Mouse (Mus musculus) bone marrow, adult 2 months (tissue): ENCODE measurements around the gene Fgf6. TPM values are rescaled to one million over a fixed set of nuclear protein-coding genes. Genes with fewer than 3 reads are reported as not detected.

Source experiments
- H3K27ac ChIP-seq: fragments of 200-500 bp; 2 replicates; pipeline ENCODE4 v1.5.1; 2012; ENCODE audit warnings: low read depth, mild to moderate bottlenecking, control low read depth, inconsistent platforms, low read length; ENCODE audit not compliant: control insufficient read depth, poor library complexity, insufficient read depth
- H3K4me1 ChIP-seq: fragments of 200-500 bp; 2 replicates; pipeline ENCODE4 v1.6.1; 2011; ENCODE audit warnings: low read length; ENCODE audit not compliant: control insufficient read depth, insufficient read depth
- H3K4me3 ChIP-seq: fragments of 200-500 bp; replicated peaks from 2 replicates; pipeline ENCODE3; 2011; ENCODE audit warnings: mild to moderate bottlenecking, low read depth, low read length, control low read depth; ENCODE audit not compliant: control insufficient read depth
- CTCF ChIP-seq: fragments of 200-500 bp; IDR thresholded peaks from 2 replicates; pipeline ENCODE4 v1.5.1; 2011; ENCODE audit warnings: low read length, control low read depth; ENCODE audit not compliant: control insufficient read depth, insufficient read depth
- POLR2A ChIP-seq: fragments of 200-500 bp; IDR thresholded peaks from 2 replicates; pipeline ENCODE4 v1.6.1; 2011; ENCODE audit warnings: low read depth, mild to moderate bottlenecking, control low read depth, low read length, borderline replicate concordance; ENCODE audit not compliant: control insufficient read depth
- WGBS: fragments of 180-500 bp; shearing (Covaris S2); methylation state at CpG from one replicate; pipeline ENCODE4 v1.1.7; 2018; 5-methylcytosine and 5-hydroxymethylcytosine counted together
- polyA plus RNA-seq: library from polyadenylated mRNA; stranded (reverse); fragments of >200 nt; gene quantifications from 2 replicates; pipeline ENCODE4 v1.2.4, GENCODE M21; 2011; ENCODE audit warnings: low replicate concordance; ENCODE audit not compliant: missing spikeins, insufficient read depth, insufficient read length

Gene Fgf6
- polyA plus RNA-seq, 1 experiment = not detected

DNA sequence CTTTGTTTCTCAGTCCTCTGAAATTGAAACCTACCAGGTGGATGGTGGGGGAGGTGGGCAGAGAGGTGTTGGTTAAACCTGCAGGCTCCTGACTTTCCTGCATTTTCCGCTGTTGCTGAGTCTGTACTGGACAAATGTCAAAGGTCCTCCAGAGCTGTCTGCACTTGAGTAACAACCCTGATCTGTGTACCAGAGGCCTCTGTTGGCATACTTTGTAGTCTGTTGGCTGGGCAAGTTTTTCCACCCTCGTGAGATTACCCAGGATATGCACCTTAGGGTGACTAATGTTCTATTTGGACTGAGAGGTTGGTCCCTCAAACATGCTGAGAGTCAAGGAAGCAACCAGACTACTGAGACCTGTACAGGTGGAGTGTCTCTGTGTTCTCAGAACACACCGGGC lies 8.8 kb upstream of the Fgf6 start:
- no peak overlapping the region for H3K4me3 ChIP-seq
- WGBS = 89% methylated on average over 3 of the region's 3 CpGs
- H3K27ac ChIP-seq = no peak overlapping the region
- H3K4me1 ChIP-seq = no peaks in the 10 kb centered on the region
- no peak for TF ChIP-seq POLR2A
- no peak for TF ChIP-seq CTCF

DNA sequence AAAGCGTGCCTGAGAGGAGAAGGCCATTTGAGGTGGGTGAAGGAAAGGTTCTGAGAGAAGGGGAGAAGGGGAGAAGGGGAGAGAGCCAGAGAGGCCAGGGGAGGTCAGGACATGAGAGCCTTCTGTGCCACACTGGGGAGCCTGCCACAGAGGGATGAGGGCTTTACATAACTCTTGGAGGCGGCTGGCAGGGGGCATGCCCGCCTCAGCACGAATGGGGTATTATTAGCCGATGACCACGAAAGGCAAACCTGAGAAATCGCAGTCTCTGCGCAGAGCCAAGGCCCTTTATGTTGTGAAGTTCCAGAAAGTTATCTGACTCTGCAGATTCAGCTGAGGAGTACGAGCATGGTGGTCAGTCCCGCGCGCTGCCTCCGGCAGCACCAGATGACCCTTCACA lies 5.4 kb upstream of the Fgf6 start:
- 82% methylated on average over 13 of the region's 13 CpGs for WGBS
- no peaks in the 10 kb centered on the region for H3K4me1 ChIP-seq
- TF ChIP-seq POLR2A (no peak), CTCF (no peak)
- no peak overlapping the region for H3K4me3 ChIP-seq
- H3K27ac ChIP-seq = no peak overlapping the region

DNA sequence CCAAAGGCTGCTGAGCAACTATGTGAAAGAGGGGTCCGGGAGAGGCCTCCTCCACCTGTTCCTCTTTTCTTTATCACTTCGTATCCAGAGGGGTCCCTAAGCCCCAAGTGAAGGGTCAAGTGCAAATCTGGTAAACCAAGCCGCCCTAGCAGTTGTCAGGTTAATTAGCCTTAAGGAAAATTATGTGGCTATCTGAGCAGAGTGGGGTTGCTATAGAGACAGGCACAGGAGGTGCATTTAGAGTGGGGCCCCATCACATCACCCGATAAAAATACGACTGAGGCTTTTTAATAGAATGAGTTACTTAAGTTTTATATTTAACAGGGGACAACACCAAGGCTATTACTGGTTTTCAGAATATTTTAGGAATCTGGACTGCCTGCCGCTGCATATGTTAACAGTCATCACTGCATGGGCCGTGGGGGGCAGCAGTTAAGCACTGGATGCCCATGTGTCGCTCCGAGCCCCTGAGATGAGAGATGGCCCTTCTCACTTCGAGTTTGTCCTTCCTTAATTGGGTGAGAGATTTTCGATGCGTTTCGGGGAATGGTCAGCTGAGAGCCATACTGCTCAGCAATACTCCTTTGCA lies 3.3 kb upstream of the Fgf6 start:
- WGBS = 76% methylated on average over 13 of the region's 13 CpGs
- no peak overlapping the region for H3K27ac ChIP-seq
- no peak for TF ChIP-seq POLR2A
- no peak for TF ChIP-seq CTCF
- H3K4me3 ChIP-seq = no peak overlapping the region
- H3K4me1 ChIP-seq = no peaks in the 10 kb centered on the region

GRCm38 (mm10) chr6:127019254-127019653 lies 3.9 kb downstream of the Fgf6 start:
- TF ChIP-seq CTCF (no peak), POLR2A (no peak)
- Histone ChIP-seq H3K4me3 (no peak overlapping the region), H3K4me1 (no peaks in the 10 kb centered on the region), H3K27ac (no peak overlapping the region)
- WGBS = 15% methylated on average over 6 of the region's 6 CpGs

- 46% methylated on average over 13 of the region's 13 CpGs for WGBS
Observed at GRCm38 (mm10) chr6:127020431-127020830, 5.0 kb downstream of the Fgf6 start.

GRCm38 (mm10) chr6:127024836-127025235 lies 9.4 kb downstream of the Fgf6 start:
- H3K27ac ChIP-seq = no peak overlapping the region
- H3K4me1 ChIP-seq = no peaks in the 10 kb centered on the region
- no peak for TF ChIP-seq POLR2A
- no peak for TF ChIP-seq CTCF
- H3K4me3 ChIP-seq = no peak overlapping the region
- WGBS = 61% methylated on average over 7 of the region's 7 CpGs

More at GRCm38 (mm10) chr6:127020431-127020830, 5.0 kb downstream of the Fgf6 start:
- TF ChIP-seq POLR2A (no peak), CTCF (no peak)
- H3K4me3 ChIP-seq = no peak overlapping the region
- H3K27ac ChIP-seq = no peak overlapping the region
- H3K4me1 ChIP-seq = no peaks in the 10 kb centered on the region

GRCm38 (mm10) chr6:127034760-127035159 lies 19.4 kb downstream of the Fgf6 start:
- Histone ChIP-seq H3K27ac (no peak overlapping the region), H3K4me1 (no peaks in the 10 kb centered on the region), H3K4me3 (no peak overlapping the region)
- TF ChIP-seq CTCF (peak; percentile 53), POLR2A (no peak)
- 20% methylated on average over 10 of the region's 10 CpGs for WGBS

- Histone ChIP-seq H3K4me1 (no peaks in the 10 kb centered on the region), H3K4me3 (no peak overlapping the region), H3K27ac (no peak overlapping the region)
- no peak for TF ChIP-seq CTCF
- no peak for TF ChIP-seq POLR2A
- WGBS = 32% methylated on average over 6 of the region's 6 CpGs
Observed at GRCm38 (mm10) chr6:127044909-127045308, 29.5 kb downstream of the Fgf6 start.

- Histone ChIP-seq H3K27ac (no peak overlapping the region), H3K4me1 (no peaks in the 10 kb centered on the region), H3K4me3 (no peak overlapping the region)
- WGBS = 82% methylated on average over 4 of the region's 4 CpGs
- TF ChIP-seq CTCF (no peak), POLR2A (no peak)
Observed at GRCm38 (mm10) chr6:127050847-127051246, 35.5 kb downstream of the Fgf6 start.
